Mouse (Mus musculus) heart, embryonic 11.5 days (tissue): ENCODE measurements around the gene Ppp1r12b. TPM values are rescaled to one million over a fixed set of nuclear protein-coding genes. Genes with fewer than 3 reads are reported as not detected.
A peak's percentile ranks its signal among the peaks of the same experiment; 100 is the strongest.

Experiments used
- ATAC-seq: fragments of 200-750 bp; cut with Nextera tagmentation; replicated peaks from 2 replicates; pipeline ENCODE4 v1.8.0; 2017; ENCODE audit warnings: moderate library complexity; ENCODE audit not compliant: insufficient number of reproducible peaks, low FRiP score, low TSS enrichment
- H3K27ac ChIP-seq: fragments of 300-500 bp; sonication (generic); 2 replicates; pipeline ENCODE4 v1.5.1; 2014; ENCODE audit warnings: mild to moderate bottlenecking, low read depth, low read length
- H3K27me3 ChIP-seq: fragments of 300-500 bp; sonication (generic); 2 replicates; pipeline ENCODE4 v1.6.1; 2014; ENCODE audit warnings: mild to moderate bottlenecking, low read length, mixed read lengths; ENCODE audit not compliant: control insufficient read depth, insufficient read depth
- H3K36me3 ChIP-seq: fragments of 300-500 bp; sonication (generic); 2 replicates; pipeline ENCODE4 v1.6.1; 2014; ENCODE audit warnings: mild to moderate bottlenecking, low read length, moderate library complexity, mixed read lengths; ENCODE audit not compliant: control insufficient read depth, insufficient read depth
- H3K4me1 ChIP-seq: fragments of 300-500 bp; sonication (generic); 2 replicates; pipeline ENCODE4 v1.6.1; 2014; ENCODE audit warnings: low read length; ENCODE audit not compliant: control insufficient read depth, insufficient read depth
- H3K4me2 ChIP-seq: fragments of 300-500 bp; sonication (generic); 2 replicates; pipeline ENCODE4 v1.6.1; 2014; ENCODE audit warnings: mild to moderate bottlenecking, moderate library complexity
- H3K4me3 ChIP-seq: fragments of 300-500 bp; sonication (generic); 2 replicates; pipeline ENCODE4 v1.5.1; 2014; ENCODE audit warnings: low read depth, low read length
- H3K9ac ChIP-seq: fragments of 300-500 bp; sonication (generic); 2 replicates; pipeline ENCODE4 v1.6.1; 2014; ENCODE audit warnings: mild to moderate bottlenecking, low read depth, low read length, moderate library complexity
- H3K9me3 ChIP-seq: fragments of 300-500 bp; sonication (generic); replicated peaks from 2 replicates; pipeline ENCODE4 v1.6.1; 2016; ENCODE audit warnings: low read length; ENCODE audit not compliant: control insufficient read depth
- WGBS: fragments of 180-500 bp; shearing (Covaris S2); extraction: QIAGEN DNeasy Blood & Tissue Kit; methylation state at CpG from one replicate; pipeline ENCODE4 v1.1.7; 2014; ENCODE audit not compliant: insufficient replicate concordance; 5-methylcytosine and 5-hydroxymethylcytosine counted together
- polyA plus RNA-seq: library from polyadenylated mRNA; unstranded; fragments of >200 nt; fragmentation: Nextera tagmentation; extraction: Ambion mirVana; gene quantifications from 2 replicates; pipeline ENCODE4 v1.2.1, GENCODE M21; 2014

The Ppp1r12b gene
- polyA plus RNA-seq, 1 experiment from 2014 or later, result 26.7 TPM

DNA sequence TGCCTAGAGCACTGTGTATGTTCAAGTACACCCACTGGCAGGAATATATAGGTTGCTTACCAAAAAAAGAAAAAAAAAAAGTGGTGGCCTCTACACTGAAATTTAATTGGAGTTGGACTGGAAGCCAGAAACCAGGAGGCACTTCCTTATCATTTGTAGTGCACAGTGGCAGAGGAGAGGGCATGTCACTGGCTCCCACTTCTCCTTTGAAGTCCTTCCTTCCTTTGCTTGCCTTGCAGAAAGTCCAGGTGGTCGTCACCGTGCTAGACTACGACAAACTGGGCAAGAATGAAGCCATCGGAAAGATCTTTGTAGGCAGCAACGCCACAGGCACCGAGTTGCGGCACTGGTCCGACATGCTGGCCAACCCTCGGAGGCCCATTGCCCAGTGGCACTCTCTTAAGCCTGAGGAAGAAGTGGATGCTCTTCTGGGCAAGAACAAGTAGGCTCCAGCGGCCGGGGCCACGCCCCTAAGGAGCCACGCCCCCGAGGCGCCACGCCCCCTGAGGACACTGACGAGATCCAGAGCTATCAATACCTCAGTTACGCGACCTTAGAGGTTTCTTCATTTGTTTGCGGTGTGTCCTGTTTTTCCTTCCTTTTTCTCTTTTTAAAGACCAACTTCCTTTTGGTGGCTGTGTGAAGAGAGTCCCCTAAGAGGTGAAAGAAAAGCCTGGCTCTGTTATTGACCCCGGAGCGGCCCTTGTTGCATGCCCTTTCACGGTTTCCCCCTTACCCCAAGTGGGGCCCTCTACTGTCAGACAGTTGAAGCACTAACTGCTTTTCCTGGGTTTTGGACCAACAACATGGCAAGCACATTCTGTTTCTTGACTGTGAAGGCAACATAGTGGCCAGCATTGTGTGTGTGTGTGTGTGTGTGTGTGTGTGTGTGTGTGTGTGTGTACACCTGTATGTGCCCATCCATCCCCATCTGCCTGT, 208.2 kb downstream of the Ppp1r12b start:
- Histone ChIP-seq H3K4me1 (peaks cover 13% of the 10 kb centered on the region), H3K27ac (no peak overlapping the region), H3K9me3 (no peaks in the 10 kb centered on the region), H3K36me3 (no peaks in the 10 kb centered on the region), H3K9ac (no peak overlapping the region), H3K4me3 (peak overlapping the region; percentile 13; the same call in 1 of the 2 replicates), H3K4me2 (peak overlapping the region; percentile 52), H3K27me3 (no peaks in the 10 kb centered on the region; the same call in 1 of the 2 replicates)
- ATAC-seq, result peak; percentile 55; the same call in 1 of the 2 replicates
- WGBS, result 20% methylated on average over 23 of the region's 23 CpGs

DNA sequence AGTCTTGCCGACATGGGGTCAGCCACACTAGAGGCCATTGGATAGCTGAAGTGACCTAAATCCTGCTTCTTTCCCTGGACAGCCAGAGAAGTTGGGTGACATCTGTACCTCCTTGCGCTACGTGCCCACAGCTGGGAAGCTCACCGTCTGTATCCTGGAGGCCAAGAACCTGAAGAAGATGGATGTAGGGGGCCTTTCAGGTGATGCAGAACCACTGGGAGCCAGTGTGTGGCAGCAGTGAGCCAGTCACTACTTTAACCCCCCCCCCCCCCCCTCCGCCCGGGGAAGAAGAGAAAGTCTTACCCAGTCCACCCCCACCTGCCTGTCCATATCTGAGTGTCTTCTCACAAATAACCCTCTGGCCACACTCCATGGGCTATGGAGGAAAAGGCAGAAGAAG, 210.1 kb downstream of the Ppp1r12b start:
- WGBS, result 41% methylated on average over 6 of the region's 6 CpGs
- H3K4me2 ChIP-seq, result no peak overlapping the region
- H3K36me3 ChIP-seq, result no peaks in the 10 kb centered on the region
- no peaks in the 10 kb centered on the region for H3K9me3 ChIP-seq
- H3K4me3 ChIP-seq, result no peak overlapping the region
- H3K9ac ChIP-seq, result no peak overlapping the region
- H3K4me1 ChIP-seq, result peaks cover 13% of the 10 kb centered on the region
- H3K27ac ChIP-seq, result no peak overlapping the region
- H3K27me3 ChIP-seq, result no peaks in the 10 kb centered on the region; the same call in 1 of the 2 replicates
- ATAC-seq, result no peak

DNA sequence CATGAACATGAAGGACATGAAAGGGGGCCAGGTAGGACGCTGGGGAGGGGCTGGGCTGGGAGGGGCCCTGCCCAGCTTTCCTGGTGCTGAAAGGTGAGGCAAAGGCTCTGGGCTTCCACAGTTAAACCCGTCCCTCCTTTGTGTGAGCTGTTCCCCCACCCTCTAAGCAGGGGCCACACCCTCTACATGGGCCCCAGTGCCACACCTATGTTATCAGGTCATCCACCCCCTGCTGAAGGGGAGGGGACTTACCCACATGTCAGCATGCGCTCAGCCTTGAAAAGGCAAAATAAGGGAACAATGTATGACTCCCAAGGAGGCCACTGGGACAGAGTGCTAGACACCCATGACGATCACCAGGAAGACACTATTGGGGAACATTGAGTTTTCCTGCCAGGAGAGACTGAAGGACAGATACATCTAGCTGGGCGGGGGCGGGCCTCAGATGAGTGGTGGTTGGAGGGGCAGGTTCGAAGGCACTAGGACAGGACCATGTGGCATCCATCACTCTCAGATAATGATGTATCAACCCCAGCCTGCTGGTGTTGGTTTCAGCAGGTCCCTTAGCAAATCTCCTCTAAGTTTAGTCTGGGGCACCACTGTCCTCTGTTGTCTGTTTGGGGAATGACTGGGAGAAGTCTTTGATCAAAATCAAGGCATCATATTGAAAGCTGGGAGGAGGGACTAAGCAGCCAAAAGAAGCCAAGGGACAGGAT, 213.6 kb downstream of the Ppp1r12b start:
- H3K4me2 ChIP-seq, result peak overlapping the region; percentile 40
- peak; percentile 87 for ATAC-seq
- H3K27me3 ChIP-seq, result no peaks in the 10 kb centered on the region; the same call in 1 of the 2 replicates
- no peaks in the 10 kb centered on the region for H3K4me1 ChIP-seq
- H3K36me3 ChIP-seq, result no peaks in the 10 kb centered on the region
- H3K9ac ChIP-seq, result no peak overlapping the region
- H3K4me3 ChIP-seq, result no peak overlapping the region
- WGBS, result 58% methylated on average over 7 of the region's 7 CpGs
- no peaks in the 10 kb centered on the region for H3K9me3 ChIP-seq
- peak overlapping the region; percentile 66 for H3K27ac ChIP-seq

DNA sequence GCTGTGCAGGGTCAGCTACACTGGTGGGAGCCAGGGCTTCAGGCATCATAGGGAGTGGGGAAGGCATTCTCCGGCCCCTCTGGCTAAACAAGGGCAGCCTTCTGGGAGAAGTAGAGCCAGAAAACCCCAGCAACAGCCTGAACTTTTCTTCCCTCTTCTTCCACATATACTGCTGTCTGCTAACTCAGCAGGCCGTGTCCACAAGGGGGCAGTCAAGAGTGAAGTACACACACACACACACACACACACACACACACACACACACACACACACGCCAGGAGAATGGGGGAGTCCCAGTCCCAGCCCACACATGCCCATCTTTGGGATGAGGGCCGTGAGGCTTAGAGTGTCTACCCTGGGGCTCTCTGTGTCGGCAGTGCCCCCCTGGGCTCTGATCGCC, 214.3 kb downstream of the Ppp1r12b start:
- no peak overlapping the region for H3K9ac ChIP-seq
- peak overlapping the region; percentile 66 for H3K27ac ChIP-seq
- ATAC-seq, result no peak; the same call in 1 of the 2 replicates

DNA sequence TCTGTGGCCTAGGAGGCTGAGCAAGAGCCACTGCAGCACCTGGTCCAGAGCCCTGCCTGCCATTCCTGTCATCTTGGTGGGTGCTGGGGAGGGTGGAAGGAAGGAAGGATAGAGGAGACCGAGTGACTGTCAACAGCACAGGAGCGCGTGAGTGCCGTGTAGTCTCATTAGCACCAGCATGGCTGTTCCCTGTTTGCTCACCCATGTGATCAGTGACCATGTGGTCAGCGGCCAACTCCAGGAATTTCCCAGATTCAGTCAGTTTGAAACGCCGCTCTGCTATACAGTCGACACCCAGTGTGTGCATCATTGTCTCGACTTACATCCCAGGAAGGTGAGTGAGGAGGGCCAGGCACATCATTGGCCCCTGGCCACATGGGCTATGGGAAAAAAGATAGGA, 218.3 kb downstream of the Ppp1r12b start:
- no peak overlapping the region for H3K4me3 ChIP-seq
- no peak for ATAC-seq
- no peaks in the 10 kb centered on the region for H3K27me3 ChIP-seq
- H3K4me1 ChIP-seq, result no peaks in the 10 kb centered on the region
- 65% methylated on average over 9 of the region's 9 CpGs for WGBS
- H3K4me2 ChIP-seq, result no peak overlapping the region
- H3K9me3 ChIP-seq, result no peaks in the 10 kb centered on the region
- no peak overlapping the region for H3K9ac ChIP-seq
- no peak overlapping the region for H3K27ac ChIP-seq
- H3K36me3 ChIP-seq, result no peaks in the 10 kb centered on the region

More for the DNA sequence above, 214.3 kb downstream of the Ppp1r12b start:
- Histone ChIP-seq H3K9me3 (no peaks in the 10 kb centered on the region), H3K27me3 (no peaks in the 10 kb centered on the region; the same call in 1 of the 2 replicates), H3K4me1 (no peaks in the 10 kb centered on the region), H3K4me2 (peak overlapping the region; percentile 40), H3K4me3 (no peak overlapping the region), H3K36me3 (no peaks in the 10 kb centered on the region)
- 65% methylated on average over 6 of the region's 6 CpGs for WGBS

DNA sequence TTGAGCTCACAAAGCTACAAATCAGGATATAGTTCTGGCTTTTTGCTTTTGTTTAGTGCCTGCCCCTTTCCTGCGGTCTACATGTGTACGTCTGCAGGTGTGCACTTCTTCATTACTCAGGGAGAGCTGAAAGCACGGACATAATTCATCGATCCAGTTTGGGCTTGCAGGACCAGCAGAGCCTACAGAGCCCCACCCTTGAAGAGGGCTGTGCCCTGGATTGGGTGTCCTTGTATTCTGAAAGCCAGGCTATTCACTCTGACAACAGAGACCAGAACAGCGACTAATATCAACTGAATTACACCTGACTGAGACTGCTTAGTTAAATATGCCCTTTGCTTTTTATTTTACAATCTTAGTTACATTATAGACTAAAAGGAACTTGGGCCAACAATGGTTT, 222.1 kb downstream of the Ppp1r12b start:
- peaks cover 8% of the 10 kb centered on the region; the same call in 1 of the 2 replicates for H3K27me3 ChIP-seq
- H3K4me2 ChIP-seq, result no peak overlapping the region
- WGBS, result 84% methylated on average over 5 of the region's 5 CpGs
- H3K4me1 ChIP-seq, result no peaks in the 10 kb centered on the region
- H3K4me3 ChIP-seq, result no peak overlapping the region
- ATAC-seq, result no peak
- no peak overlapping the region for H3K27ac ChIP-seq
- no peak overlapping the region for H3K9ac ChIP-seq
- no peaks in the 10 kb centered on the region for H3K36me3 ChIP-seq
- H3K9me3 ChIP-seq, result no peaks in the 10 kb centered on the region

DNA sequence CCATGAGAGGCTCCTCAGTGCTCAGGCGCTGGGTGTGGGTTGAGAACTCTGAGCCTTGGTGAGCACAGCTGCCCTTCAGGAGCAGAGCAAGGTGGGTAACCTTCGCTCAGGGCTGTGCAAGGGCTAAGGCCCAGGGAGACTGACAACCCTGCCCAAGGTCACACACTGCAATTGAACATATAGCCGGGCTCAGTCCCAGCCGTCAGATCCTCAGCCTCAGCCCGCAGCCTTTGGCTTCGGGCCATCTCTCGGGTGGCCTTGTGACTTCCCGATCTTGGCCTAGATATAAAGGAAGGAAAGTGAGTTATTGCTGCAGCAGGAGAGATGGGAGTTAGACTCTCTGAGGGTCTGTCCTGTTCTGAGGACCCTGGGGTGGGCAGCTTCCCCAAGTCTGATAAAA, 228.5 kb downstream of the Ppp1r12b start:
- H3K4me2 ChIP-seq, result no peak overlapping the region
- no peaks in the 10 kb centered on the region for H3K4me1 ChIP-seq
- H3K27ac ChIP-seq, result no peak overlapping the region
- H3K36me3 ChIP-seq, result no peaks in the 10 kb centered on the region
- no peak overlapping the region for H3K9ac ChIP-seq
- no peaks in the 10 kb centered on the region for H3K9me3 ChIP-seq
- H3K27me3 ChIP-seq, result peaks cover 18% of the 10 kb centered on the region
- WGBS, result 69% methylated on average over 8 of the region's 8 CpGs
- no peak for ATAC-seq
- no peak overlapping the region for H3K4me3 ChIP-seq

DNA sequence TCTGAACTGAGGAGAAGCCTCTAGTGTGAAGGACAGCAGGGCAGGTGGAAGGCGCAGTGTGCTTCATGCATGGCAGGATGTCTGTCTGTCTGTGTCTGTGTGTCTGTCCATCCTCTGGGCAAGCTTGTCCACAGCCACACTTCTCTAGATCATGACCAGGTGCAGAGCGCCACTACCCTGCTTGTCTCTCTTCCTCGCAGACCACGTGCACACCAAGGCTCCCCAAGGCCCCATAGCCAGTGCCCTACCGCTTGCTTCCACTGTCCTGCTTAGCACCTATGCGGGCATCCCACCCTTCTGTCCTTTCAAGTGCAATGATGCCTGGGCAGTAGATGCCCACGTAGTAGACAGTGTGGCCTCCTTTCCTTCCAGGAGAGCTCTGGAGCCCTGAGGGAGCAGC, 229.3 kb downstream of the Ppp1r12b start:
- WGBS, result 87% methylated on average over 7 of the region's 7 CpGs
- no peaks in the 10 kb centered on the region for H3K4me1 ChIP-seq
- no peaks in the 10 kb centered on the region for H3K36me3 ChIP-seq
- H3K4me2 ChIP-seq, result no peak overlapping the region
- no peaks in the 10 kb centered on the region for H3K9me3 ChIP-seq
- no peak for ATAC-seq
- H3K9ac ChIP-seq, result no peak overlapping the region
- H3K27me3 ChIP-seq, result peaks cover 18% of the 10 kb centered on the region
- no peak overlapping the region for H3K4me3 ChIP-seq
- no peak overlapping the region for H3K27ac ChIP-seq
